Mouse (Mus musculus) common myeloid progenitor, adult 5-6 weeks (primary cell): Measurements from ENCODE around the gene Gm44965. TPM values are rescaled to one million over a fixed set of nuclear protein-coding genes. Genes with fewer than 3 reads are reported as not detected.
A peak's percentile ranks its signal among the peaks of the same experiment; 100 is the strongest.

Experiments used
- ATAC-seq: replicated peaks from 2 replicates; pipeline ENCODE4 v1.8.0; 2016; ENCODE audit warnings: low read depth, mild to moderate bottlenecking, moderate TSS enrichment, inconsistent platforms; ENCODE audit not compliant: poor library complexity, severe bottlenecking
- total RNA-seq: library from RNA; stranded (forward); fragments of 200-1000, 187-1606 nt; gene quantifications from 2 replicates; pipeline ENCODE4 v1.2.3, GENCODE M21; 2017

Gene Gm44965
- total RNA-seq, 1 experiment from 2014 or later = not detected

DNA sequence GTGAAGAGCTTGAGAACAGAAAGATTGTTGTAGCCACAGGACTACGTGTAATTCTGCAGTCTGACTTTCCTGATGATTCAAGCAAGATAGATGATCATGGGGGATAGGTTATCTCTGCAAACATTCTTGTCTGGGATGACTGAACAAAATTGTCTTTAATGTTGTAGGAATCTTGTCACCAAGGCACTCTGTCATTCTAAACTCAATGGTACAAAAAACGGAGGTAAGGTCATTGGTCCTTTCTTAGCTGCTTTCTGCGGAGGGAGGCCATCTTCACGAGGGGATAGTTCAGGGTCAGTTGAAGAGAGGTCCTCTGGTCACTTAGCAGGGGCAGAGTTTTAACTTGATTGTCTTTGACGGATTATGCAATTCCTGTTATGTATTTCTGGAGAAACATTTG, 15.0 kb upstream of the Gm44965 start:
- ATAC-seq = no peak

DNA sequence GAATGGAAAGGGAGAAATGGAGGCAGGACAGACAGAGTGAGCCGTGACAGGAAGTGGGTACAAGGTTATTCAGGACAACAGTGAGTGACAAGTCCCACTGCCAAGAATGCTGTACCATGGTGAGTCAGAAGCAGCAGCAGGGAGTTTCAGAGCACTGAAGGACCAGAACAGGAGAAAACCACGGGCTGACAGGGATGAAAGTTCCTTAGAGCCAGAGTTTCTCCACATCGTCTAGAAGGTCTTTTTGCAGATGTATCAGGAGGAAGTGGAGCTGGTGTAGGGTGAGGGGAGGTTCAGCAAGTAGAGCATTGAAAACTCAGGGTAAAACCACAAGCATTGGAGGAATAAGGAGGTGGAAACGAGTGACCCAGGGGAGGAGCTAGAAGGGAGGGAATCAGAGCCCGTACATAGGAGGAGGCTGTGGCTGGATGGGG, 14.5 kb upstream of the Gm44965 start:
- ATAC-seq = peak; percentile 88

DNA sequence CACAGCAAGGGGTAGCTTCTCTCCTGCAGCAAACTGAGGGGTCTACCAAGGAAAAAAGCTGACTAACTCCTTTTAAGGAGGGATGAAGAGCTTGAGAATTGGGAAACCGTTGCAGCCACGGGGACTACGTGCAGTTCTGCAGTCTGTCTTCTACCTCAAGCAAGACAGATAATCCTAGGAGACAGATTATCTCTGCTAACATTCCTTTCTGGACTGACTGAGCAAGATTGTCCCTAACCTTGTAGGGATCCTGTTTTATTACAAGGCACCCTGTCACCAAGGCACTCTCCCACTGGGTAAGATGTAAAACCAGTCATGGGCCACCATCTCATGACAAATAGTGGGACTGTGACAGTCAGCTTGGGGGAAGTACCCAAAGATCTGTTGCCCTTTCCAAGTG, 12.5 kb upstream of the Gm44965 start:
- no peak for ATAC-seq

DNA sequence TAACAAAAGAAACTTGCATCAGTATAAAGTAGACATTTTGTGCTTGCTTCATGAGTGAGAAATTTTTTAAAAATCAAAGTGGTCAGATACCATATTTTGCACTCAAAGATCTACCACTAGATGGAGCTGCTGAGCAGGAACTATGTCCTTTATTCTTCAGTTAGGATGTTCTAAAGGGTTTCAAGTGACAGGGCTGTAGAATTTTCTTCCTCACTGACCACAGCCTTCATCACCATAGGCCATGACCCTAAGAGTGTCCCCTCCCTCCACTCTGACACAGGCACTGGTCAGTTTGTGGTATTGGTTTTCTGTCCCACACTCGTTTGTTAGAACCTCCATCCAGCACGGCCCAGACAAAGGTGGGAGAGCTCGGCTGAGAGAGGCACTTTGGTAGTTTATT, 11.7 kb upstream of the Gm44965 start:
- ATAC-seq = peak; percentile 54; the same call in 1 of the 2 replicates

DNA sequence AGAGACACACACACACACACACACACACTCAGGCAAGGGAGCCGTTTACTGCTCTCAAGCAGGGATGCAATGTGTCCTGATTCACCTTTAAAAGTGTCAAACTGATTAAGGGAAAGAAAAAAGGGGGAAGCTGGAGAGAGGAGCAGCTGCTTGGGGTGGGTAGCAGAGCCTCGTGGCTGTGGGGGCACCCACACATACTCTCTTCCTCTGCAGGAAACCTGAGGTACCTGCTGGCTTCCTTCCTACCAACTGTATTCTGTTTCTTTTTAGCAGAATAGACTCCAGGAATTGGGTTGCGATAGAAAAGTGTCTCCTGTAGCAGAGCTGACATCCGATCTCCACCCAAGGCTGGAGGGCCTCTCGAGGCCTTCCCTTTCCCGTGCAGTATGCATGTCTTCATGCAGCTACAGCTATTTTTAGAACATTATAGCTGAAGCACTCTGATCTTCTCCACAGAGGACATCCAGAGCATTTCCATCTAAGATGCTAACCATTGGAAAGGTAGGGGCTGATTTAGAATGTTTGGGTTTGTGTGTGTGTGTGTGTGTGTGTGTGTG, 4.5 kb upstream of the Gm44965 start, which contains the start of gene Gm45021:
Gm45021 (plus strand) TSS at position 417 of the 557 bp plus-strand sequence.
- ATAC-seq = 0 out of 2 replicates have a peak, but pooled peaks have one; percentile 4

DNA sequence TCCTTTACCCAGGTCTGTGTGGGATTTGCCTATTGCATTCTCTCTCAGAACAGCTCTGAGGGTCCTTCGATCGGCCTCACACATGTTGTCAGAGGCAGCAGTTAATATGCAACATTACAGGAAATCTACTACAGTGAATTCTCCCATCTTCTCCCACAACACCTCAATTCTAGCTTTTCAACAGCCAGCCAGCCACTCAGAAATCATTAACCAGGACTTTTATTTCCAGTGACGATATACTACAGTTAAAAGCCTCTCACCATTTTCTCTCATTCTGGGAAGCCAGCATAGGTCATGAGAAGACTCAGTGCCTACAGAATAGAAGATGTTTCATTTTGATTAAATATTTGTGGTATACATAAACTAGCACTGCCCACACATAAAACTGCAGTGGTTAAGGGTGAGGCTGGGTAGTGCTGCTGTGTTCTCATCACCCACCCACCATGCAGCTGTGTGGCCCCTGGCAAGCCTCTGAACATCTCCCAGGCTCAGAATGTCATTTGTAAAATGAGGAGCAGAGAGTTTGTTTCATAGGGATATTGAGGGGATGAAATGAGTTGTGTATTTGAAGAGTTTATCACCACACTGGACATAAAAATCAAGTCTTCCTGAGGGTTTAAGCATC, 2.4 kb upstream of the Gm44965 start:
- no peak for ATAC-seq

DNA sequence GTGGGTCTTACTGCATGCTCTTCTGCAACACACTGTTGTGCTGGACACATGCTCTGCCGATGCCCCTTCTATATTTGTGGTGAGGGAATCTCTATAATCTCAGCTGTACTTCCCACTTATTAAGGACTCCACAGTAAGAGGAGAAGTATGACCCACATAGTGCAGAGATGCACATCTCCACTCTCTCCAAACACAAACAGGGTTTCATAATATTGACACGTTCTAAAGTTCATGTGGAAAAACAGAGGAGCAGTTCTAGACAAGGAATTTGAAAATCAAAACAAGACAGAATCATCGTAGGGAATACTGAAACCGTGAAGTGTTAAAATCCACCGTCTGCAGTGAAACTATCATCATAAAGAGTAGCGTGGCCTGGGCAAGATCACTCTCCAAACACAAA, 1.9 kb upstream of the Gm44965 start:
- ATAC-seq = no peak

DNA sequence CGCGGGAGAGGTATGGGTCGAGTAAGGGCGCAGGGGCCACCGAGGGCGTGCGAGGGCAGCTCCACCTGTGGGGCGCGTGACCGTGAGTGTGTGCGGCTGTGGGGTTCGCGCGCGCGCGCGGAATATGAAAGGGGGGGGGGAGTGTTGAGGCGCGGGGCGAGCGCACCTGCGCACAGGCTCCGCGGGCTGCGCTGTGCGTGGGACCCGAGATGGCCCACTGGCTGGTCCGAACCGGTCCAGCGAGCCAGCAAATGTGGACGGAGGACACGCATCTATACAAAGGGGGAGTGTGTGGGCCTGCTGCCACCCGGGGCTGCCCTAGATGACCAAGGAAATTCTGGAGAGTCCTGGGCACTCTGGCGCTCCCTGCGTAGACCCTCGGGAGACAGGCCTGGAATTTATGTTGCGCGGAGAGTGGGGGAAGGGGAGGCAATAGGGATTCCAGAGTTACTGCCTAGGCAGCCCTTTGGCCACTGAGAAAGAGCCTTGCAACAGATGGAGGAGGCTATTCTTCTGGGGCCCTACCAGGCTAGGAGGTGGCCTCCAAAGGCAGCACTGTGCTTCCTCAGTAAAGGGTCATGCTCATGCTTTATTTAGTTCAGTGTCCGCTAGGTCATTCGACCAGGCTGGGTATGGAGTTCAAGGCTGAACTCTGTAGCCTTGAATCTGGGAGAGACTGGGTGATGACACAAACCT, 450 bp downstream of the Gm44965 start:
- peak; percentile 7 for ATAC-seq

DNA sequence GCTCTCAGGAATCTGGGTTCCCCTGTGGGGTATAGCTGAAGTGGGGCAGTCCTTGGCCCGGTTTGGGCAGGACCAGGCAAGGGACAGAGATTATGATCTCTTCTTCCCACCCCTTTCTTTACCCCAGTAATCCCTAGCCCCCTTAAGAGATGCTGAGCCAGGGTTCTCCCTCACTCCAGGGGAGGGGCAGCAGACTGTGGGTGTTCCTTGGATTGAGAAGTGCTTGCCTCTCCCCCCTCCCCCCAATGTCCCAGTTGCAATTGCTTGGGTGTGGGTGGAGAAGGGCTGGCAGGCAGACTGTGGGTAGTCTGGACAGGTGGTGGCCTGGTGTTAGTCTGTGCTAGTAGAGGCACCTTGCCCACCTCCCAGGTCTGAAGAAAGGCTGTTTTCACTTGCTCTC, 1.5 kb downstream of the Gm44965 start:
- ATAC-seq = no peak

DNA sequence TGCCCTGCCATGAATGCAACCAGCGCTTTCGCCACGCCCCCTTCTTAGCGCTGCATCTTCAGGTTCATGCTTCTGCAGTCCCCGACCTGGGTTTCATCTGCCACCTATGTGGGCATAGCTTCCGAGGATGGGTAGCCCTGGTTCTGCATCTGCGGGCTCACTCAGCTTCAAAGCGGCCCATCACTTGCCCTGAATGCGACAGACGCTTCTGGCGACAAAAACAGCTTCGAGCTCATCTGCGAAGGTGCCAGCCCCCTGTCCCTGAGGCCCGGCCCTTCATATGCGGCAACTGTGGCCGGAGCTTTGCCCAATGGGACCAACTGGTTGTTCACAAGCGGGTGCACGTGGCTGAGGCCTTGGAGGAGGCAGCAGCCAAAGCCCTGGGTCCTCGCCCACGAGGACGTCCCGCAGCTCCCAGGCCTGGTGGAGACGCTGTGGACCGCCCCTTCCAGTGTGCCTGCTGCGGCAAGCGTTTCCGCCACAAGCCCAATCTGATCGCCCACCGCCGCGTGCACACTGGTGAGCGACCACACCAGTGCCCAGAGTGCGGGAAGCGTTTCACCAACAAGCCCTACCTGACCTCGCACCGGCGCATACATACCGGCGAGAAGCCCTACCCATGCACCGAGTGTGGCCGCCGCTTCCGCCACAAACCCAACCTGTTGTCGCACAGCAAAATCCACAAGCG, 2.9 kb downstream of the Gm44965 start:
- ATAC-seq = no peak

DNA sequence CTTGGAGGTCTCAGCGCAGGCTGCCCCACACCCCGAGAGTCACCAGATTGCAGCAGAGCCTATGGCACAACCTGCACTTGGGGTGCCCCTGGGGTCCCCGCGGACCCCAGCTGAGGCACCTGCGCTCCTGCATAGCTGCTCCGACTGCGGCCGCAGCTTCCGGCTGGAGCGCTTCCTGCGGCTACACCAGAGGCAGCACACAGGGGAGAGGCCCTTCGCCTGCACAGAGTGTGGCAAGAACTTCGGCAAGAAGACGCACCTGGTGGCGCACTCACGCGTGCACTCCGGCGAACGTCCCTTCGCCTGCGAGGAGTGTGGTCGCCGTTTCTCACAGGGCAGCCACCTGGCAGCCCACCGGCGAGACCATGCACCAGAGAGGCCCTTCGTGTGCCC, 3.5 kb downstream of the Gm44965 start:
- no peak for ATAC-seq

DNA sequence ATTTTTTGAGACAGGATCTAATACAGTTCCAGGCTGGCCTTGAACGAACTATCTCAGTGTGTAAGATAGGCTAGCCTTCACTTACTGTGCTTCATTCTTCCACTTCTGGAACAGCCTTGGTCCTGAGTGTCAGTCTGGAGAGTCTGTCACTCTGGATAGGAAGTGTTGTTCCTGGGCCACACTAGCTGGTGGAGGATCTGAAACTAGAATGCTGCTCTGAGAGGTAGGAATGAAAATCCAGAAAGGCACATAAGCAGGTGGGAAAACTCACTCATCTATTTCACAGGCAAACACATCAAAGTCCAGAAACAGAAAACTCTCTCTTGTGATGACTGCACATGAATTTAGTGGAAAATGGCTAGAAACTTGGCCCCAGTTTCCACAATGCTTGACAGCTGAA, 6.9 kb downstream of the Gm44965 start:
- no peak for ATAC-seq

DNA sequence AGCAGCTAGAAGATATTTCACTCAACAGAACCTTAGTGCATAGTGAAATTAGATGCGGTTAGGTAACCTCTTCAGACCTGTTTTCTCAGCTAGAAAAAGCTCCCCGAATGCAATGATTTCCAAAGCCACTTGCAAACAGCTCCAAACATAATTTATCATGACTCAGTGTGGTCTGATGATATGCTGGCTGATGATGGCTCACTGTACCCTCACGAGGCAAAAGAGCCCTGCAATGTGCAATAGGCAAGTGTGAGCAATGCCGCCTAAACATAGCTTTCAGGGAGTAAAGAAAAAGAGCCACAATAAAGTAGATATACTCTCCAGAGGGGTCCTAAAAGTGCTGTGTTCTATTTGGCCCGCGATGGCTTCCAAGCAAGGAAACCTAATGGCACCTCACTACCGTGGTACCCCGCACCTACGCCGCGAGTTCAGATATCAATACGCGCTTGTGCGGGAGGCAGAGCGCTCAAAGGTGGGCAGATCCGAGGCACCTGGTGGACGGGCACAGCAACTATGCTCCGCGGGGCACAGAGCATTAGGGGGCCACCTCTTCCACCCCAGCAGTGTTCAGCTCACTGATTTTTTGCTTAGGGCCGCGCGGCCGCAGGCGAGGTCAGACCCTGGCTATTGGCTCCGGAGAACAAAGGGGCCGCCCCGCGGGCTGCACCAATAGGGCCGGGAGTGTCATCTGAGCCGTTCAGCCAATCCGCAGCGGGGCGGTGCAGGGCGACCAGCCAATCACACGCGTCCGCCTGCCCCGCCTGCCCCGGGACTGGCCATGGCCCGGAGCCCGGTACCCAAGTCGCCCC, 7.7 kb downstream of the Gm44965 start, which contains the start of gene Zfp775:
Zfp775 (plus strand) TSS at position 793 of the 809 bp plus-strand sequence.
- peak; percentile 98 for ATAC-seq

DNA sequence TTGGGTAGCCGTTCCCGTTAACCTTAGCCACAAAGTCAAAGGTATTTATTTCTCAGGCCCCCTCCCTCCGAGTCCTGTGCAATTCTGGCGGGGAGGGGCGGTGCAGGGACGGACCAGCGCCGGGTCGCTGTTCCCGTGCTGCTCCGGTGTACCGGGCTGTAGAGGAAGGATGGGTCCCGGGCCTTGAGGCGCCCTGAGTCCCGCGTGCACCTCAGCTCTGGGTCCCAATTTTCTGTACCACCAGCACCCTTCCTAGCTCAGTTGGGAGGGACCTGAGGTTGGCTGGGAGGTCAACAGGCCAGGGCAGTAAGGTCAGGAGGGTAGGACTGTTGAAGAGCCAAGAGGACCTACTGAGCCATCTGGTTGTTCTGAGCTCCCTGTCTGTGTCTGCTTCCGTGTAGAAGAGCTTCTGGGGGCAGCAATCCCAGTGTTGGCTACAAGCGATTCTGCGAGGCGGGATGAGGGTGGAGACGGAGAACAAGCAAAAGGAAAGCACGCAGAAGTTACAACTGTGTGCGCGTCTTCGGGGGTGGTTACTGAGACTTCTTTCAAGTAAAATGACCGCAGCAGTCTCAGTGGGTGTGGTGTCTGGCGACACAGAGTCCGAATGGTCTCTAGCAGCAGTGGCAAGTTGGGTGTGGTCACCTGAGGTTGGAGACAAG, 8.5 kb downstream of the Gm44965 start:
- peak; percentile 21 for ATAC-seq

DNA sequence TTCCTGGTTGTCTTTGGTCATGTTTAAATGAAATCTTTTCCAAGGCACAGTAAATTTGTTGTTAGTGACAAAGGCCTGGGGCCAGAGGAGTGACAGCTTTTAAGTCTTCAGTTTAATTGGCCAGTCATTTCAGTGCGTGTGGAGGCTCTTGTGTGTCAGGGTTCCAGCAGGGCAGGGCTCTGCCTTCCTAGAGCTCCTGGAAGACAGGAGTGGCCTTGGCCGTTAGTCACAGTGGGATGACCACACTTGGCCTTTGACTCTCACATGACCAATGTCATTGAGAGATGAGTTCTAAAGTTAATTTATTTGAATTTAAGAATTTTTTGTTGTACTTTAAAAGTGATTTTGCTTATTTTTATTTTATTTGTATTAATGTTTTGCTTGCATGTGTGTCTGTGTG, 14.4 kb downstream of the Gm44965 start:
- ATAC-seq = no peak

DNA sequence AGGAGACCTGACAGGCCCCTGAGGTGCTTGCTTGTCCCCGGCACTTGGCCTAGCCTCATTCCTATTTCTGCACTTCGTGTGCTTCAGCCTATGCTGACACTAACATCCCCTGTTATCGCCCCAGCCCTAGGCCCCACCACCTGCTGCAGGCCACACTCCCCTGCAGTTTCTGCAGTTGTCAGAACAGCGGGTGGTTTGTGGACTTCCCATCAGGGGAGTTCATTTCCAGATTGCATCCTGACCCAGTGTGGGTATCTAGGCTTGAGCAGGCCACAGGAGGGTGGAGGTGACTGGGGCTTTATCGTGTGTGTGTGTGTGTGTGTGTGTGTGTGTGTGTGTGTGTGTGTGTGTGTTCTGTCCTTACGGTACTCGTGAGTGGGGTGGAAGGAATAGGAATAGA, 15.8 kb downstream of the Gm44965 start:
- peak; percentile 25; the same call in 1 of the 2 replicates for ATAC-seq

DNA sequence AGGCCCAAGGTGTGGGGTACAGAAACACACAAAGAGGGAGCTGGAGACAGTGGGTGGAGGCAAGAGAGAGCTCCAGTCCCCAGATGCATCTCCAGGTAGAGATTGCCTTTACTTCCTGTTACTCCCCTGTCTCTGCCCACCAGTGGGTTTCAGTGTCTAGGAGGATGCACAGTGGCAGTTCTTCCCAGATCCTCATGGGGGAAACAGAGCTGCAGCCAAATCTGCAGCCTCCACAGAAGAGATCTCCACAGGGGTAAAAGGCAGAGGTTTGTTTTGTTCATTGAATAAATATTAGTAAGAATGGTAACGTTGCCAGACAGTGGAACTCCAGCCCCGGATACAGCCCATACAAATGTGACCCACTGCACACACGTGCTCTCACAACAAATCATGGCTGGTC, 16.9 kb downstream of the Gm44965 start:
- ATAC-seq = no peak

DNA sequence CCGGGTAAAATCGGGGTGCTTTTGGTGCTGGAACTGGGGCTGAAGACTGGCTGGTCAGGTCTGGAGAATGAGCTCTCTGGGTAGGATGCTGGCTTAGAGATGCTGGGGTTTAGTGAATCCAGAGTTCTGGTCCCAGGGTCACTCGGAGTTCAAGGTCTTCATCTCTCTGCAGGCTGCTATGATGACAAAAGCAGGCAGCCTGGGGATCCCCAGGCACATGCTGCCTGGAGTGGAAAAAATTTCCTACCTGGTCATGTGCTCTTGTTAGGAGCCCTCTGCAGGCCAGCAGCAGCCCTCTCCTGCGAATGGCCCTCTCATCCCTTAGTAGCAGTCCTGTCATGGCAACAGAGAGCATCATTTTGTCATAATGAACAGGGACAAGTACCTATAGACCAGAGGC, 19.7 kb downstream of the Gm44965 start:
- no peak for ATAC-seq

DNA sequence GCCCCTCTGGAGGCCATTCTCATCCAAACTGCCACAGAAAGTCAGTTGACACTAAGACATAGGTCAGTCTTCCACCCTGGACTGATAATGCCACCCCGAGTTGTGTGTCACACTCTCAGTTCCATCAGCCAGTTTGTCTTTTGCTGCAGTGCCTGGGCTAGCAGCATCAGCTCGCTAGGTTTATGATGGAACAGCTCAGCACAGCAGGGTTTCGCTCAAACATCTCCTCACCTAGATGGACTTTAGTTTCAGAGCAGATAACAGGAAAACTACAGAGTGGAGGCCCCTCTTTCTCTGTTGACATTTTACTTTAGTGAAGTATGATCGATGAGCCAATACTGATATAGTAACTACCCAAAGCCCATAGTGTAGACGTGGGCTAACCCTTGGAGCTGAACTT, 21.0 kb downstream of the Gm44965 start:
- no peak for ATAC-seq
